Mouse (Mus musculus): Measurements from ENCODE around the gene Ppig. TPM values are rescaled to one million over a fixed set of nuclear protein-coding genes. Genes with fewer than 3 reads are reported as not detected.

The Ppig gene
- total RNA-seq, 1 experiment, result 32.2 TPM

GRCm38 (mm10) chr2:69790285-69790684 lies 67.9 kb downstream of the Ppig start:
- H3K9ac ChIP-seq (ENCODE audit: insufficient read depth, low read depth, low read length, poor library complexity, severe bottlenecking), result no peak overlapping the region
- DNase-seq (ENCODE audit: low read depth, low spot score), result peak; percentile 94
- H3K27ac ChIP-seq (ENCODE audit: insufficient read depth, low read depth, low read length, poor library complexity, severe bottlenecking), result no peak overlapping the region
- no peaks in the 10 kb centered on the region for H3K4me1 ChIP-seq (ENCODE audit: control insufficient read depth in 2 of 2, insufficient read depth in 2 of 2, low read length in 2 of 2, poor library complexity in 1 of 2)
- in situ Hi-C loops (cut with MboI; ENCODE audit: low sequenced_read_pairs in 2 of 2, unreplicated experiment in 2 of 2), result no loop called here
- TF ChIP-seq HCFC1 (IDR thresholded peaks at IDR 0.05; ENCODE audit: borderline replicate concordance, insufficient read depth, low read length) (no peak), ZC3H11A (IDR thresholded peaks at IDR 0.05; ENCODE audit: borderline replicate concordance, low read depth, low read length) (no peak; the same call in 1 of the 2 replicates), MAFK (IDR thresholded peaks at IDR 0.05; ENCODE audit: insufficient read depth, low read depth, low read length) (no peak), ZNF384 (IDR thresholded peaks at IDR 0.05; ENCODE audit: low read depth, low read length) (no peak), CHD2 (IDR thresholded peaks at IDR 0.05; ENCODE audit: low read depth, low read length) (no peak)
- peak overlapping the region; percentile 79 to 88 for H3K4me3 ChIP-seq (ENCODE audit: insufficient read depth in 1 of 2, low read depth in 1 of 2, low read length in 2 of 2, poor library complexity in 1 of 2, severe bottlenecking in 1 of 2)
- H3K36me3 ChIP-seq (ENCODE audit: control insufficient read depth, insufficient read depth, low read length, poor library complexity, severe bottlenecking), result no peaks in the 10 kb centered on the region
- no peaks in the 10 kb centered on the region for H3K9me3 ChIP-seq (ENCODE audit: control insufficient read depth, insufficient read depth, low read depth, low read length)

DNA sequence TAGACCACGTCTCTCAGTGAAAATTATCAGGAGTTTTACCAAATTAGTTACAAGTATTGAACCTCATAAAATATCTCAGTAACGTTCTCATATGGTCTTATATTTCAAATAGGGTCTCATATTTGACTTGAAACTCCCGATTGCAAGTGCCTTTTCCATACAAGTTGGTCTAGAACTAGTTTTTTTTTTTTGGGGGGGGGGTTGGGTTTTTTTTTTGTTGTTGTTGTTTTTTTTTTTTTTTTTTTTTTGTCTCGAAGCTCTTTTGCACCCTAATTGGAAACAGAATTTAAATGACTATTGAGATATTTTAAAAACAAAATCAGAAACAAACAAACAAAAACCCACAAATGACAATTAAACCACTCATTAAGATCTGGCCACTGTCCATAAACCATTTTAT lies 68.4 kb downstream of the Ppig start:
- Histone ChIP-seq H3K4me1 (ENCODE audit: control insufficient read depth in 2 of 2, insufficient read depth in 2 of 2, low read length in 2 of 2, poor library complexity in 1 of 2) (no peaks in the 10 kb centered on the region), H3K36me3 (ENCODE audit: control insufficient read depth, insufficient read depth, low read length, poor library complexity, severe bottlenecking) (no peaks in the 10 kb centered on the region), H3K9me3 (ENCODE audit: control insufficient read depth, insufficient read depth, low read depth, low read length) (no peaks in the 10 kb centered on the region), H3K9ac (ENCODE audit: insufficient read depth, low read depth, low read length, poor library complexity, severe bottlenecking) (no peak overlapping the region), H3K4me3 (ENCODE audit: insufficient read depth in 1 of 2, low read depth in 1 of 2, low read length in 2 of 2, poor library complexity in 1 of 2, severe bottlenecking in 1 of 2) (no peak overlapping the region), H3K27ac (ENCODE audit: insufficient read depth, low read depth, low read length, poor library complexity, severe bottlenecking) (no peak overlapping the region)
- TF ChIP-seq CHD2 (IDR thresholded peaks at IDR 0.05; ENCODE audit: low read depth, low read length) (no peak), MAFK (IDR thresholded peaks at IDR 0.05; ENCODE audit: insufficient read depth, low read depth, low read length) (no peak), ZNF384 (IDR thresholded peaks at IDR 0.05; ENCODE audit: low read depth, low read length) (peak; percentile 13; the same call in 1 of the 2 replicates)
- in situ Hi-C loops (cut with MboI; ENCODE audit: low sequenced_read_pairs in 2 of 2, unreplicated experiment in 2 of 2), result no loop called here
- no peak for DNase-seq (ENCODE audit: low read depth, low spot score)

GRCm38 (mm10) chr2:69802911-69803312 lies 80.6 kb downstream of the Ppig start:
- TF ChIP-seq ZNF384 (IDR thresholded peaks at IDR 0.05; ENCODE audit: low read depth, low read length) (no peak), CHD2 (IDR thresholded peaks at IDR 0.05; ENCODE audit: low read depth, low read length) (no peak), ZC3H11A (IDR thresholded peaks at IDR 0.05; ENCODE audit: borderline replicate concordance, low read depth, low read length) (no peak), HCFC1 (IDR thresholded peaks at IDR 0.05; ENCODE audit: borderline replicate concordance, insufficient read depth, low read length) (no peak), MAFK (IDR thresholded peaks at IDR 0.05; ENCODE audit: insufficient read depth, low read depth, low read length) (no peak)
- H3K4me3 ChIP-seq (ENCODE audit: insufficient read depth in 1 of 2, low read depth in 1 of 2, low read length in 2 of 2, poor library complexity in 1 of 2, severe bottlenecking in 1 of 2), result peak overlapping the region in 1 of 2 experiments; percentile 69; a peak in 2 of 4 replicates
- no peak overlapping the region for H3K27ac ChIP-seq (ENCODE audit: insufficient read depth, low read depth, low read length, poor library complexity, severe bottlenecking)
- peak; percentile 52 for DNase-seq (ENCODE audit: low read depth, low spot score)
- no peak overlapping the region for H3K9ac ChIP-seq (ENCODE audit: insufficient read depth, low read depth, low read length, poor library complexity, severe bottlenecking)
- peaks cover 0 to 6% of the 10 kb centered on the region in 2 experiments; a peak in 2 of 4 replicates for H3K4me1 ChIP-seq (ENCODE audit: control insufficient read depth in 2 of 2, insufficient read depth in 2 of 2, low read length in 2 of 2, poor library complexity in 1 of 2)
- H3K9me3 ChIP-seq (ENCODE audit: control insufficient read depth, insufficient read depth, low read depth, low read length), result no peaks in the 10 kb centered on the region
- in situ Hi-C loops (cut with MboI; ENCODE audit: low sequenced_read_pairs in 2 of 2, unreplicated experiment in 2 of 2), result no loop called here
- H3K36me3 ChIP-seq (ENCODE audit: control insufficient read depth, insufficient read depth, low read length, poor library complexity, severe bottlenecking), result no peaks in the 10 kb centered on the region

Other genes with a start within 250 kb of the Ppig start
- 103 and 124 TPM in 2 replicates for gene Lrp2, start 136.5 kb upstream of the Ppig start, total RNA-seq (2012; rRNA removed)
- gene Bbs5, start 75.4 kb upstream of the Ppig start, total RNA-seq (2012; rRNA removed), result 7.8 and 8.3 TPM in 2 replicates
- gene Klhl41, start 52.4 kb upstream of the Ppig start, total RNA-seq (2012; rRNA removed), result 0.37 and 0.40 TPM in 2 replicates
- gene Fastkd1, start 9.0 kb upstream of the Ppig start, total RNA-seq (2012; rRNA removed), result 13.7 and 17.8 TPM in 2 replicates
- 0.98 and 1.1 TPM in 2 replicates for gene Ccdc173, start 67.0 kb downstream of the Ppig start, total RNA-seq (2012; rRNA removed)
- 8.0 and 9.6 TPM in 2 replicates for gene Phospho2, start 67.1 kb downstream of the Ppig start, total RNA-seq (2012; rRNA removed)
- 2.7 and 5.0 TPM in 2 replicates for gene Klhl23, start 99.4 kb downstream of the Ppig start, total RNA-seq (2012; rRNA removed)
- 118 and 191 TPM in 2 replicates for gene Ssb, start 139.0 kb downstream of the Ppig start, total RNA-seq (2012; rRNA removed)
- gene Mettl5, start 163.1 kb downstream of the Ppig start, total RNA-seq (2012; rRNA removed), result 31.6 and 43.0 TPM in 2 replicates
- 64.3 and 64.6 TPM in 2 replicates for gene Ubr3, start 174.7 kb downstream of the Ppig start, total RNA-seq (2012; rRNA removed)